Mouse (Mus musculus) kidney, adult 2 months (tissue): Measurements from ENCODE around the gene Lgr4.

Source experiments
- CTCF ChIP-seq: fragments of 200-500 bp; conservative IDR thresholded peaks from 2 replicates; pipeline ENCODE4 v1.5.1; 2011; ENCODE audit warnings: low read depth, mild to moderate bottlenecking, control low read depth, low read length, moderate library complexity, mixed read lengths; ENCODE audit not compliant: insufficient read depth, insufficient read length
- POLR2A ChIP-seq: fragments of 200-500 bp; IDR thresholded peaks from one replicate; pipeline ENCODE4 v1.6.1; 2011; ENCODE audit warnings: low read depth, low read length, control low read depth

DNA sequence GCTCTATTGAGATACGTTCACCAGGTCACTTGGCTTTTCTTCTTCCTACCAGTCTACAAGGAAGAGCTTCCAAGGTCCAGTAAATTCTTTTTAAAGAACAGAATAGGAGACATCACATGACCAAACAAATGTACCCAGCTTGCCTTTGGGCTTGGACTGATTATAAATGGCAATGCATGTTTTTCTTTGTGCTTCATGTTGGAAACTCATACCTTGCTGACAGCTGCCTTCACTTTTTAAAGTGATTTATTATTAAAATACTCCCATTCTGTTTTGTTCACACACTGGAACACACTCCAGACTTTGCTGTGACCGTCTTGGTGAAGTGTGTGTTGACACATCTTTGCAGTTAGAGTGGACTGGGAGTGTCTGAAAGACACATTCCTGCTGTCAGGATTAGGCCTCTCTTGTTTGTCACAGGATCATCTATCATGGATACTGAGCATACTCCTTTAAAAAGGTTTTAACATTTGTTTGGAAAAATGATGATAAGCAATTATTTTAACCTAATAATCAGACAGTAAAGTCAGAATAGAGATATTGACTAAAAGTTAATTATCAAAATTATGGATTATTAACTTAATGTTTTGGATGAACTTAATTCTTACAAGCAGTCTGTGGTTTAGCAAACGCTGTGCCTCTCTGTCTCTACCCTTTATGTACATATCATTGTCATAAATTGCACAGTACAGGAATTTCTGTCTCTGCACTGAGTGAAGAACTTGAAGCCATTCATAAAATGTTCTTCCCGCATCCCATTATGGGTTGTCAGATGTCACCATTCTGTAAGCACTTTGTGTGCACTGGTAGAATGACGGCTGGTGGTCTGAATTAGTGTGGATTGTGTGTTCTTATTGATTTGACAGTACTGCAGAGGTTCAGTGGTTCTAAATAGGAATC, 125.7 kb downstream of the Lgr4 start:
- no peak for TF ChIP-seq CTCF
- TF ChIP-seq POLR2A: no peak
